Mouse (Mus musculus): ENCODE data around the gene Cdh4. TPM values are rescaled to one million over a fixed set of nuclear protein-coding genes. Genes with fewer than 3 reads are reported as not detected.
A peak's percentile ranks its signal among the peaks of the same experiment; 100 is the strongest.

The Cdh4 gene
- polyA plus RNA-seq, 1 experiment from 2014 or later = 43.0 TPM

DNA sequence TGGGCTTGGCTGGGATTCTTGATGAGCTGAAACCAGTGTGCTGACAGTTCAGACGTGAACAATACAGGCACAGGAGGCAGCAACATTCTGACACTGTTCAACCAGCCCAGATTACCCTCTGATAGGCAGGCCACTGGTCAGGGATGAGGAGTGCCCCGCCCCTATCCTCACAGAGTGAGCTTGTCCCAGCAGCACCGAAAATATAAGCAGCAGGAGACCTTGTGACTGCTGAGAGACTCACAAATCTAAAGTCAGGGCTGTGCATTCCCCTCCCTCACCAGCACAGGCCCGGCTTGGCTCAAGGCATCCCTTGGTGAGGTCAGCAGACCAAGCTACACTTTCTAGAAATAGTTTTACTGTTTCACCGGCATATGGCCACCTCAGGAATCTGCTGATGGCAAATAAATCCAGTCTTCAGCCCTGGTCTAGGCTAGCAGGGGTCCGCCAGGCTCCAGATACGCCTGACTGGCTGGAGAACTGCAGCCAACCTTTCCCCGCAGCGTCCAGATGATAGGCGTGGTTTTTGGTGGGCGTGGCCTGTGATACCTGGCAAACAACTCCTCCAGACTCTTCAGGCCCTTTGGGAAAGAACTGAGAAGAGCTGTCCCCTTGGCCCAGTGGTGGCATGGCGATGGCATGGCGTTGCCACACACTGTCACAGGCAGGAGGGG is 332.3 kb downstream of the Cdh4 start:
- 19% methylated on average over 13 of the region's 13 CpGs for WGBS
- peak; percentile 37; the same call in 1 of the 2 replicates for ATAC-seq
- Histone ChIP-seq H3K9ac (ENCODE audit: low read depth, low read length) (no peak overlapping the region), H3K9me3 (ENCODE audit: control insufficient read depth, low read length) (no peaks in the 10 kb centered on the region), H3K4me1 (ENCODE audit: control insufficient read depth, insufficient read depth, low read depth, low read length) (peaks cover 6% of the 10 kb centered on the region; the same call in 1 of the 2 replicates), H3K27me3 (replicated peaks; ENCODE audit: control insufficient read depth, insufficient read depth, low read length) (no peaks in the 10 kb centered on the region), H3K4me2 (ENCODE audit: low read length) (no peak overlapping the region), H3K36me3 (ENCODE audit: control insufficient read depth, insufficient read depth, low read length) (no peaks in the 10 kb centered on the region), H3K27ac (ENCODE audit: low read depth, low read length) (peak overlapping the region; percentile 35; the same call in 1 of the 2 replicates), H3K4me3 (ENCODE audit: low read length) (no peak overlapping the region)

DNA sequence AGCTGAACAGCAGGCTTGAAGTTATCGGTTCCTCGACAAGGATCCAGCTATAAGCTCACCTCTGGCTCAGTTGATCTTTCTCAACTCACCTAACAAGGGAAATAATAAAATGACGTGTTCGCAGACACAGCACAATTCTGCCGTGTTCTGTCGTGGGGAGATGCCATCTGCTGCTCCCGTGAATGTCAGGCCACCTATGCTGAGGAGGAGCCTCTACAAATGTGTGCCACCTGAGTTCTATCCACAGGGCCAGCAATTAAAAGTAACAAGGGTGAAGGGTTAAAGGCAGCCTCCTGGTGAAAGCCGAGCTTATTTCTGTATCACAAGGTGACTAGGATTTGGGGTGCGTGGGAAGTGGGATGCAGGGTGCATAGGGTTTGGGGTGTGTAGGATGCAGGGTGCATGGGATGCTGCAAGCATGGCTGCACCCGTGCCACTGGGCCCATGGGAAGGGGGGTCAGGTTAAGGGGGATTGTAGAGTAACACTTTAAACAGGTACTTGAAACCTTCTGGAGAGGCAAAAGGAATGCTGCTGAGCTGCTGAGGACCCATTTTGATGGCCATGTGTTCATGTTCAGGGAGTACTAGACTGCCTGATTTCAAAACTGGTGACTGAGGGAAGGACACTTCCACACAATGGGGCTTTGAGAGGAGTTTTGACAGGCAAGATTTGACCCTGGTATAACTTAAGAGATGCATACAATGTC is 333.9 kb downstream of the Cdh4 start:
- no peak for ATAC-seq
- Histone ChIP-seq H3K4me2 (ENCODE audit: low read length) (no peak overlapping the region), H3K36me3 (ENCODE audit: control insufficient read depth, insufficient read depth, low read length) (no peaks in the 10 kb centered on the region), H3K4me3 (ENCODE audit: low read length) (no peak overlapping the region), H3K27ac (ENCODE audit: low read depth, low read length) (no peak overlapping the region), H3K27me3 (replicated peaks; ENCODE audit: control insufficient read depth, insufficient read depth, low read length) (no peaks in the 10 kb centered on the region), H3K4me1 (ENCODE audit: control insufficient read depth, insufficient read depth, low read depth, low read length) (peaks cover 6% of the 10 kb centered on the region; the same call in 1 of the 2 replicates), H3K9ac (ENCODE audit: low read depth, low read length) (no peak overlapping the region), H3K9me3 (ENCODE audit: control insufficient read depth, low read length) (no peaks in the 10 kb centered on the region)
- WGBS = 81% methylated on average over 10 of the region's 10 CpGs

- 77% methylated on average over 9 of the region's 9 CpGs for WGBS
- H3K27me3 ChIP-seq (replicated peaks; ENCODE audit: control insufficient read depth, insufficient read depth, low read length) = no peaks in the 10 kb centered on the region
Measured at GRCm38 (mm10) chr2:179779266-179779665, 337.0 kb downstream of the Cdh4 start.

GRCm38 (mm10) chr2:179780961-179781360 is 338.7 kb downstream of the Cdh4 start:
- no peak overlapping the region for H3K9ac ChIP-seq (ENCODE audit: low read depth, low read length)
- 0 out of 2 replicates have a peak, but pooled peaks have one; percentile 27 for ATAC-seq
- H3K4me2 ChIP-seq (ENCODE audit: low read length) = no peak overlapping the region
- no peaks in the 10 kb centered on the region for H3K4me1 ChIP-seq (ENCODE audit: control insufficient read depth, insufficient read depth, low read depth, low read length)
- H3K9me3 ChIP-seq (ENCODE audit: control insufficient read depth, low read length) = no peaks in the 10 kb centered on the region
- no peak overlapping the region for H3K4me3 ChIP-seq (ENCODE audit: low read length)
- H3K36me3 ChIP-seq (ENCODE audit: control insufficient read depth, insufficient read depth, low read length) = no peaks in the 10 kb centered on the region
- WGBS = 43% methylated on average over 4 of the region's 4 CpGs
- H3K27ac ChIP-seq (ENCODE audit: low read depth, low read length) = no peak overlapping the region
- H3K27me3 ChIP-seq (replicated peaks; ENCODE audit: control insufficient read depth, insufficient read depth, low read length) = no peaks in the 10 kb centered on the region

More at GRCm38 (mm10) chr2:179779266-179779665, 337.0 kb downstream of the Cdh4 start:
- Histone ChIP-seq H3K4me2 (ENCODE audit: low read length) (no peak overlapping the region), H3K27ac (ENCODE audit: low read depth, low read length) (no peak overlapping the region), H3K9me3 (ENCODE audit: control insufficient read depth, low read length) (no peaks in the 10 kb centered on the region), H3K36me3 (ENCODE audit: control insufficient read depth, insufficient read depth, low read length) (no peaks in the 10 kb centered on the region), H3K4me1 (ENCODE audit: control insufficient read depth, insufficient read depth, low read depth, low read length) (peaks cover 4% of the 10 kb centered on the region; the same call in 1 of the 2 replicates), H3K9ac (ENCODE audit: low read depth, low read length) (no peak overlapping the region), H3K4me3 (ENCODE audit: low read length) (no peak overlapping the region)
- no peak for ATAC-seq

GRCm38 (mm10) chr2:179787256-179787655 is 345.0 kb downstream of the Cdh4 start:
- WGBS = 9% methylated on average over 18 of the region's 18 CpGs
- peak; percentile 72 for ATAC-seq

DNA sequence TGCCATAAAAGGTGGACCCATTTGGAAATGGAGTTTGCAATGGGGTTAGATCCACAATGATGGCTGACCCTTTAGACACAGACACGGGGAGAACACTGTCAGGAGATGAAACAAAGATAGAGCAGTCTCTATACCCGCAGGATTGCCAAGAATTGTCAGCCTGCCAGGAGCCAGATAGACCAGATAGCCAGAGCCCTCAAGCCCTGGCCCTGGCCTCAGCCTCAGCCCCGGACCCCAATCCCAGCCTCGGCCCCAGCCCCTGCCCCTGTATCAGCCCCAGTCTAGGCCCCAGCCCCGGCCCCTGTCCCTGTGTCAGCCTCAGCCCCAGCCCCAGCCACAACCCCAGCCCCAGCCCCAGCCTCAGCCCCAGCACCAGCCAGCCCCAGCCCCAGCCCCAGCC is 345.6 kb downstream of the Cdh4 start:
- ATAC-seq = peak; percentile 38
- Histone ChIP-seq H3K36me3 (ENCODE audit: control insufficient read depth, insufficient read depth, low read length) (no peaks in the 10 kb centered on the region), H3K27me3 (replicated peaks; ENCODE audit: control insufficient read depth, insufficient read depth, low read length) (no peaks in the 10 kb centered on the region), H3K4me3 (ENCODE audit: low read length) (no peak overlapping the region), H3K4me2 (ENCODE audit: low read length) (no peak overlapping the region), H3K9me3 (ENCODE audit: control insufficient read depth, low read length) (no peaks in the 10 kb centered on the region), H3K27ac (ENCODE audit: low read depth, low read length) (peak overlapping the region; percentile 1; the same call in 1 of the 2 replicates), H3K9ac (ENCODE audit: low read depth, low read length) (no peak overlapping the region), H3K4me1 (ENCODE audit: control insufficient read depth, insufficient read depth, low read depth, low read length) (peaks cover 14% of the 10 kb centered on the region)
- WGBS = 38% methylated on average over 5 of the region's 5 CpGs

More at GRCm38 (mm10) chr2:179787256-179787655, 345.0 kb downstream of the Cdh4 start:
- peaks cover 11% of the 10 kb centered on the region for H3K4me1 ChIP-seq (ENCODE audit: control insufficient read depth, insufficient read depth, low read depth, low read length)
- no peak overlapping the region for H3K4me3 ChIP-seq (ENCODE audit: low read length)
- H3K9me3 ChIP-seq (ENCODE audit: control insufficient read depth, low read length) = no peaks in the 10 kb centered on the region
- H3K36me3 ChIP-seq (ENCODE audit: control insufficient read depth, insufficient read depth, low read length) = no peaks in the 10 kb centered on the region
- peak overlapping the region; percentile 34 for H3K4me2 ChIP-seq (ENCODE audit: low read length)
- no peaks in the 10 kb centered on the region for H3K27me3 ChIP-seq (replicated peaks; ENCODE audit: control insufficient read depth, insufficient read depth, low read length)
- H3K9ac ChIP-seq (ENCODE audit: low read depth, low read length) = no peak overlapping the region
- H3K27ac ChIP-seq (ENCODE audit: low read depth, low read length) = peak overlapping the region; percentile 58

DNA sequence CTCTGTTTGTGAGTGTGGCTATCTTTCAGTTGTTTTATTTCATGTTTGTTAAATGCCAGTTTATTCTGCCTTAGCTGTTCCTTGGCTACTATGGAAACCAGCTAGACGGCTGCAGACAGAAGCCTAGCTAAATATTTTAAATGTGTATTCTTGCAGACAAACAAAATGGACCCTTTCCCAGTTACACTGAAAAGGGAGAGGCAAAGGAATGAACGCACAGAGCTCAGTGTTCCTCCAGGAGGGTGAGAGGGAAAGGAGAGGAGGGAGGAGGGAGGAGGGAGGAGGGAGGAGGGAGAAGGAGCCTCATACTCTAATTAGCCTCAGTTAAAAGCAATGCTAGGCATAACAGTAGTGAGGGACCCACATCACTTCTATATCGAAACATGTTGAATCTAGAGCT is 348.5 kb downstream of the Cdh4 start:
- Histone ChIP-seq H3K9ac (ENCODE audit: low read depth, low read length) (no peak overlapping the region), H3K4me3 (ENCODE audit: low read length) (no peak overlapping the region), H3K27me3 (replicated peaks; ENCODE audit: control insufficient read depth, insufficient read depth, low read length) (no peaks in the 10 kb centered on the region), H3K36me3 (ENCODE audit: control insufficient read depth, insufficient read depth, low read length) (no peaks in the 10 kb centered on the region), H3K4me1 (ENCODE audit: control insufficient read depth, insufficient read depth, low read depth, low read length) (peaks cover 17% of the 10 kb centered on the region), H3K27ac (ENCODE audit: low read depth, low read length) (no peak overlapping the region), H3K4me2 (ENCODE audit: low read length) (no peak overlapping the region), H3K9me3 (ENCODE audit: control insufficient read depth, low read length) (no peaks in the 10 kb centered on the region)
- WGBS = 60% methylated on average over 3 of the region's 3 CpGs
- ATAC-seq = no peak

GRCm38 (mm10) chr2:179792426-179793133 is 350.3 kb downstream of the Cdh4 start:
- no peaks in the 10 kb centered on the region for H3K36me3 ChIP-seq (ENCODE audit: control insufficient read depth, insufficient read depth, low read length)
- no peaks in the 10 kb centered on the region for H3K27me3 ChIP-seq (replicated peaks; ENCODE audit: control insufficient read depth, insufficient read depth, low read length)
- no peak overlapping the region for H3K9ac ChIP-seq (ENCODE audit: low read depth, low read length)
- WGBS = 50% methylated on average over 13 of the region's 13 CpGs
- H3K4me1 ChIP-seq (ENCODE audit: control insufficient read depth, insufficient read depth, low read depth, low read length) = peaks cover 10% of the 10 kb centered on the region
- ATAC-seq = no peak
- no peak overlapping the region for H3K4me3 ChIP-seq (ENCODE audit: low read length)
- no peak overlapping the region for H3K27ac ChIP-seq (ENCODE audit: low read depth, low read length)
- no peaks in the 10 kb centered on the region for H3K9me3 ChIP-seq (ENCODE audit: control insufficient read depth, low read length)
- H3K4me2 ChIP-seq (ENCODE audit: low read length) = no peak overlapping the region

DNA sequence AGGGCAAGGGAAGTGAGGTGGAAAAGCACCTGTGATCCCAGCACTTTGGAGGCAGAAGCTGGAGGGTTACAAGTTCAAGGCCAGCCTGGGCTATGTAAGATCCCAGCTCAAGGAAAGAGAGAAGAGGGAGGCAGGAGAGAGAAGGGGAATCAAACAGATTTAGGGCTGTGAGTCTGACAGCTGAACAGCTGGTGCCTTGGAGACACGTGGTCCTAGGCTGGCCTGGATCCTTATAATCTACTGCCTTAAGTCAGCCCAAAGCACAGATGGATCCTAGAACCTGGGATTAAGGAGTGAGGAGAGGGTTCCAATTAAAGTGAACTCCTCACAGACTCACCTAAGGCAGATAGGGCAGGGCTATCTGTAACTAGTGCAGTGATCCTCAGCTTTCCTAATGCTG is 352.1 kb downstream of the Cdh4 start:
- no peak overlapping the region for H3K4me3 ChIP-seq (ENCODE audit: low read length)
- no peaks in the 10 kb centered on the region for H3K9me3 ChIP-seq (ENCODE audit: control insufficient read depth, low read length)
- ATAC-seq = no peak
- H3K4me1 ChIP-seq (ENCODE audit: control insufficient read depth, insufficient read depth, low read depth, low read length) = peaks cover 6% of the 10 kb centered on the region; the same call in 1 of the 2 replicates
- no peak overlapping the region for H3K4me2 ChIP-seq (ENCODE audit: low read length)
- no peak overlapping the region for H3K27ac ChIP-seq (ENCODE audit: low read depth, low read length)
- no peaks in the 10 kb centered on the region for H3K36me3 ChIP-seq (ENCODE audit: control insufficient read depth, insufficient read depth, low read length)
- WGBS = 35% methylated on average over 1 of the region's 1 CpGs
- no peak overlapping the region for H3K9ac ChIP-seq (ENCODE audit: low read depth, low read length)
- H3K27me3 ChIP-seq (replicated peaks; ENCODE audit: control insufficient read depth, insufficient read depth, low read length) = no peaks in the 10 kb centered on the region
